Mouse (Mus musculus): ENCODE data around the gene Foxo1. TPM values are rescaled to one million over a fixed set of nuclear protein-coding genes. Genes with fewer than 3 reads are reported as not detected.

The Foxo1 gene
- polyA plus RNA-seq, 1 experiment from 2014 or later = 2.8 TPM

DNA sequence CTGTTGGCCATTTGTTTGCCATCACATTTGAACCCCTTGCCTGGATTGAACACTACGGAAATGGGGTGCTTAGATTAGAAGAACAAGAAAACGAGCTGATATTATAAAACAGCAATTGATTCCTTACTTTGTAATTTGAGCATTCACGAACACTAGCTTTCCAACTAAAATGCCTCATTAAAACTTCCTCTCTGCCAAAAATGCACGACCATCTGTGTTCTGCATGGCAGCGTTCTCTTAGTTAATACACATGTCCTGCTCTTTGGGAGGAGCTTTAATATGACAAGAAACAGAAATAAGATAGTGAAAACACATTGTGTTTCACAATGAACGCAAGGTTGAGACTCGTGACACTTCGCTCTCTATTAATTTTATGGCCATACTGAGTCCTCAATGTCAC lies 3.8 kb upstream of the Foxo1 start:
- ATAC-seq (no peak), DNase-seq (ENCODE audit: low spot score) (peak; percentile 76)
- Histone ChIP-seq H3K4me3 (ENCODE audit: low read depth, low read length) (no peak overlapping the region), H3K4me2 (ENCODE audit: low read length) (no peak overlapping the region), H3K36me3 (ENCODE audit: control insufficient read depth, insufficient read depth, low read length) (no peaks in the 10 kb centered on the region), H3K9me3 (replicated peaks; ENCODE audit: control insufficient read depth, low read length) (no peaks in the 10 kb centered on the region), H3K9ac (ENCODE audit: low read length) (no peak overlapping the region), H3K27ac (ENCODE audit: low read depth, low read length) (peak overlapping the region; percentile 44; the same call in 1 of the 2 replicates), H3K27me3 (replicated peaks; ENCODE audit: control insufficient read depth, insufficient read depth, low read length) (peaks cover 25% of the 10 kb centered on the region), H3K4me1 (ENCODE audit: control insufficient read depth, insufficient read depth, low read length) (peaks cover 10% of the 10 kb centered on the region)
- 63% methylated on average over 8 of the region's 8 CpGs for WGBS

DNA sequence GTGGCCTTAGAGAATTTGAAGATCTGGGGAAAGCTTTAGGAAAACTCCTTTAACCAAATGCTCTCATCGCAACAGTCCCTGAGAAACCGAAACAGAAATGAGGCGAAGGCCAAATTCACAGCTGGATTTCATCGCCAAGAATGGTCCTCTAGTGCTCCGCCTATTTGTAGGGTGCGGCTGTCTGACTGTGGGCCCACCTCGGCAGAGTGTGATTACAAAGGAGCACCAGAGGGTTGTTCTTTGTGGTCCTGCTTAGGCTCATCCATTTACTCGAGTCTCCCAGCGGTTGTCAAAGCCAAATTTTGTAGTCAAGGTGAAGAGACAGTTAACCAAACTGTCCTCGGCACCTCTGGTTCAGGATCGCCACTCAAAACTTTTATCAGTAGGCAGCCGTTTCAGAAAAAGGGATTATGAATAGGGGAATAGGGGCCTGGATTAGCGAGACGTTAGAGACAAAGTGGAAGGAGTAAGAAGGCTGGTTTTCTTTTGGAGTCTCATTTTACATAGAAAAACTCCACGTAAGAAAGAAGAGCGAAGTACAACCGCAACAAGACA lies 1.5 kb upstream of the Foxo1 start:
- H3K36me3 ChIP-seq (ENCODE audit: control insufficient read depth, insufficient read depth, low read length) = no peaks in the 10 kb centered on the region
- H3K4me2 ChIP-seq (ENCODE audit: low read length) = peak overlapping the region; percentile 96; the same call in 1 of the 2 replicates
- DNase-seq (ENCODE audit: low spot score) = no peak
- no peak for ATAC-seq
- 10% methylated on average over 17 of the region's 17 CpGs for WGBS
- H3K4me1 ChIP-seq (ENCODE audit: control insufficient read depth, insufficient read depth, low read length) = peaks cover 16% of the 10 kb centered on the region
- no peak overlapping the region for H3K9ac ChIP-seq (ENCODE audit: low read length)
- H3K27ac ChIP-seq (ENCODE audit: low read depth, low read length) = no peak overlapping the region
- H3K27me3 ChIP-seq (replicated peaks; ENCODE audit: control insufficient read depth, insufficient read depth, low read length) = peaks cover 37% of the 10 kb centered on the region
- no peaks in the 10 kb centered on the region for H3K9me3 ChIP-seq (replicated peaks; ENCODE audit: control insufficient read depth, low read length)
- H3K4me3 ChIP-seq (ENCODE audit: low read depth, low read length) = no peak overlapping the region

- DNase-seq (ENCODE audit: low spot score) (no peak), ATAC-seq (no peak)
- under 1% methylated on average over 15 of the region's 15 CpGs for WGBS
- Histone ChIP-seq H3K4me3 (ENCODE audit: low read depth, low read length) (peak overlapping the region; percentile 72), H3K9me3 (replicated peaks; ENCODE audit: control insufficient read depth, low read length) (no peaks in the 10 kb centered on the region), H3K27me3 (replicated peaks; ENCODE audit: control insufficient read depth, insufficient read depth, low read length) (peaks cover 37% of the 10 kb centered on the region), H3K4me2 (ENCODE audit: low read length) (peak overlapping the region; percentile 96), H3K9ac (ENCODE audit: low read length) (peak overlapping the region; percentile 61), H3K4me1 (ENCODE audit: control insufficient read depth, insufficient read depth, low read length) (peaks cover 16% of the 10 kb centered on the region), H3K36me3 (ENCODE audit: control insufficient read depth, insufficient read depth, low read length) (no peaks in the 10 kb centered on the region), H3K27ac (ENCODE audit: low read depth, low read length) (no peak overlapping the region)
Measured at GRCm38 (mm10) chr3:52267293-52267651, 864 bp upstream of the Foxo1 start.

DNA sequence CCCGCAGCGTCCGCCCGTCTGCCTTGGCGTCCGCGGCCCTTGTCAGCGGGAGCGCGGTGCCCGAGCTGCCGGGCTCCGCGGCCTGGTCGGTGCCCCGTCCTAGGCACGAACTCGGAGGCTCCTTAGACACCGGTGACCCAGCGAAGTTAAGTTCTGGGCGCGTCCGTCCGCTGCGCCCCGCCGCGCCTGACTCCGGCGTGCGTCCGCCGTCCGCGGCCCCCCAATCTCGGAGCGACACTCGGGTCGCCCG lies 276 bp downstream of the Foxo1 start:
- Histone ChIP-seq H3K9ac (ENCODE audit: low read length) (peak overlapping the region; percentile 70), H3K27me3 (replicated peaks; ENCODE audit: control insufficient read depth, insufficient read depth, low read length) (peaks cover 37% of the 10 kb centered on the region), H3K9me3 (replicated peaks; ENCODE audit: control insufficient read depth, low read length) (no peaks in the 10 kb centered on the region), H3K4me3 (ENCODE audit: low read depth, low read length) (peak overlapping the region; percentile 72), H3K4me2 (ENCODE audit: low read length) (peak overlapping the region; percentile 96), H3K27ac (ENCODE audit: low read depth, low read length) (no peak overlapping the region), H3K36me3 (ENCODE audit: control insufficient read depth, insufficient read depth, low read length) (no peaks in the 10 kb centered on the region), H3K4me1 (ENCODE audit: control insufficient read depth, insufficient read depth, low read length) (peaks cover 16% of the 10 kb centered on the region)
- WGBS = 0% methylated on average over 32 of the region's 40 CpGs
- ATAC-seq (no peak; the same call in 1 of the 2 replicates), DNase-seq (ENCODE audit: low spot score) (no peak)

- Histone ChIP-seq H3K4me3 (ENCODE audit: low read depth, low read length) (peak overlapping the region; percentile 72), H3K36me3 (ENCODE audit: control insufficient read depth, insufficient read depth, low read length) (no peaks in the 10 kb centered on the region), H3K27me3 (replicated peaks; ENCODE audit: control insufficient read depth, insufficient read depth, low read length) (peaks cover 37% of the 10 kb centered on the region), H3K9ac (ENCODE audit: low read length) (peak overlapping the region; percentile 70), H3K4me1 (ENCODE audit: control insufficient read depth, insufficient read depth, low read length) (peaks cover 16% of the 10 kb centered on the region), H3K4me2 (ENCODE audit: low read length) (peak overlapping the region; percentile 96), H3K9me3 (replicated peaks; ENCODE audit: control insufficient read depth, low read length) (no peaks in the 10 kb centered on the region), H3K27ac (ENCODE audit: low read depth, low read length) (no peak overlapping the region)
- DNase-seq (ENCODE audit: low spot score) (peak; percentile 28), ATAC-seq (peak; percentile 22)
- WGBS = under 1% methylated on average over 82 of the region's 89 CpGs
Measured at GRCm38 (mm10) chr3:52268737-52269513, 789 bp downstream of the Foxo1 start.

- Histone ChIP-seq H3K4me2 (ENCODE audit: low read length) (peak overlapping the region; percentile 96), H3K4me1 (ENCODE audit: control insufficient read depth, insufficient read depth, low read length) (peaks cover 16% of the 10 kb centered on the region), H3K27ac (ENCODE audit: low read depth, low read length) (no peak overlapping the region), H3K27me3 (replicated peaks; ENCODE audit: control insufficient read depth, insufficient read depth, low read length) (peaks cover 37% of the 10 kb centered on the region), H3K9me3 (replicated peaks; ENCODE audit: control insufficient read depth, low read length) (no peaks in the 10 kb centered on the region), H3K36me3 (ENCODE audit: control insufficient read depth, insufficient read depth, low read length) (no peaks in the 10 kb centered on the region), H3K9ac (ENCODE audit: low read length) (peak overlapping the region; percentile 70), H3K4me3 (ENCODE audit: low read depth, low read length) (peak overlapping the region; percentile 72)
- no peak for DNase-seq (ENCODE audit: low spot score)
- no peak for ATAC-seq
- under 1% methylated on average over 49 of the region's 55 CpGs for whole genome bisulfite sequencing
Measured at GRCm38 (mm10) chr3:52269514-52270351, 1.6 kb downstream of the Foxo1 start.

GRCm38 (mm10) chr3:52270511-52270910 lies 2.4 kb downstream of the Foxo1 start:
- Histone ChIP-seq H3K9ac (ENCODE audit: low read length) (no peak overlapping the region), H3K4me3 (ENCODE audit: low read depth, low read length) (peak overlapping the region; percentile 72), H3K27me3 (replicated peaks; ENCODE audit: control insufficient read depth, insufficient read depth, low read length) (peaks cover 36% of the 10 kb centered on the region), H3K4me1 (ENCODE audit: control insufficient read depth, insufficient read depth, low read length) (peaks cover 16% of the 10 kb centered on the region), H3K27ac (ENCODE audit: low read depth, low read length) (no peak overlapping the region), H3K4me2 (ENCODE audit: low read length) (peak overlapping the region; percentile 96), H3K36me3 (ENCODE audit: control insufficient read depth, insufficient read depth, low read length) (no peaks in the 10 kb centered on the region), H3K9me3 (replicated peaks; ENCODE audit: control insufficient read depth, low read length) (no peaks in the 10 kb centered on the region)
- no peak for ATAC-seq
- 34% methylated on average over 3 of the region's 3 CpGs for WGBS
- no peak for DNase-seq (ENCODE audit: low spot score)

GRCm38 (mm10) chr3:52271376-52271775 lies 3.2 kb downstream of the Foxo1 start:
- Histone ChIP-seq H3K4me1 (ENCODE audit: control insufficient read depth, insufficient read depth, low read length) (peaks cover 16% of the 10 kb centered on the region), H3K36me3 (ENCODE audit: control insufficient read depth, insufficient read depth, low read length) (no peaks in the 10 kb centered on the region), H3K9ac (ENCODE audit: low read length) (no peak overlapping the region), H3K4me3 (ENCODE audit: low read depth, low read length) (no peak overlapping the region), H3K27ac (ENCODE audit: low read depth, low read length) (no peak overlapping the region), H3K27me3 (replicated peaks; ENCODE audit: control insufficient read depth, insufficient read depth, low read length) (peaks cover 27% of the 10 kb centered on the region), H3K4me2 (ENCODE audit: low read length) (no peak overlapping the region), H3K9me3 (replicated peaks; ENCODE audit: control insufficient read depth, low read length) (no peaks in the 10 kb centered on the region)
- WGBS = 82% methylated on average over 5 of the region's 5 CpGs
- no peak for ATAC-seq
- no peak for DNase-seq (ENCODE audit: low spot score)
